Mouse (Mus musculus) lung, postnatal 0 days (tissue): ENCODE data around the gene Plcb1. TPM values are rescaled to one million over a fixed set of nuclear protein-coding genes. Genes with fewer than 3 reads are reported as not detected.

Experiments
- ATAC-seq: fragments of 200-750 bp; cut with Nextera tagmentation; 2 replicates; pipeline ENCODE4 v1.8.0; 2017; ENCODE audit warnings: moderate library complexity
- DNase-seq: peaks from one replicate; pipeline ENCODE4 v3.0.0-alpha.2; 2016; ENCODE audit warnings: low spot score
- H3K27ac ChIP-seq: fragments of 300-500 bp; sonication (generic); 2 replicates; pipeline ENCODE4 v1.5.1; 2014; ENCODE audit warnings: antibody characterized with exemption, mild to moderate bottlenecking, low read length, mixed read lengths
- H3K27me3 ChIP-seq: fragments of 300-500 bp; sonication (generic); replicated peaks from 2 replicates; pipeline ENCODE4 v1.6.1; 2014; ENCODE audit warnings: low read length, mixed read lengths; ENCODE audit not compliant: insufficient read depth
- H3K36me3 ChIP-seq: fragments of 300-500 bp; sonication (generic); 2 replicates; pipeline ENCODE4 v1.6.1; 2014; ENCODE audit warnings: low read length, mixed read lengths; ENCODE audit not compliant: insufficient read depth
- H3K4me1 ChIP-seq: fragments of 300-500 bp; sonication (generic); 2 replicates; pipeline ENCODE4 v1.6.1; 2014; ENCODE audit warnings: antibody characterized with exemption, low read depth, low read length, mixed read lengths; ENCODE audit not compliant: insufficient read depth
- H3K4me2 ChIP-seq: fragments of 300-500 bp; sonication (generic); replicated peaks from 2 replicates; pipeline ENCODE4 v1.6.1; 2014; ENCODE audit warnings: low read depth, mild to moderate bottlenecking, low read length, moderate library complexity, mixed read lengths
- H3K4me3 ChIP-seq: fragments of 300-500 bp; sonication (generic); 2 replicates; pipeline ENCODE4 v1.5.1; 2014; ENCODE audit warnings: low read depth, low read length
- H3K9ac ChIP-seq: fragments of 300-500 bp; sonication (generic); replicated peaks from 2 replicates; pipeline ENCODE4 v1.6.1; 2014; ENCODE audit warnings: low read depth, mild to moderate bottlenecking
- H3K9me3 ChIP-seq: fragments of 300-500 bp; sonication (generic); 2 replicates; pipeline ENCODE4 v1.6.1; 2016; ENCODE audit warnings: low read length, mixed read lengths
- CTCF ChIP-seq: IDR thresholded peaks from 2 replicates; pipeline ENCODE4 v1.5.1; 2016; ENCODE audit warnings: antibody characterized with exemption, mild to moderate bottlenecking
- EP300 ChIP-seq: IDR thresholded peaks from 2 replicates; pipeline ENCODE4 v1.6.1; 2016; ENCODE audit warnings: antibody characterized with exemption, mild to moderate bottlenecking, control low read depth
- WGBS: fragments of 180-500 bp; shearing (Covaris S2); extraction: QIAGEN DNeasy Blood & Tissue Kit; methylation state at CpG from one replicate; pipeline ENCODE4 v1.1.7; 2014; 5-methylcytosine and 5-hydroxymethylcytosine counted together
- polyA plus RNA-seq: library from polyadenylated mRNA; unstranded; fragments of >200 nt; fragmentation: Nextera tagmentation; extraction: Ambion mirVana; gene quantifications from 2 replicates; pipeline ENCODE4 v1.2.1, GENCODE M21; 2015

Plcb1 gene
- polyA plus RNA-seq, 1 experiment from 2014 or later: 8.7 TPM

DNA sequence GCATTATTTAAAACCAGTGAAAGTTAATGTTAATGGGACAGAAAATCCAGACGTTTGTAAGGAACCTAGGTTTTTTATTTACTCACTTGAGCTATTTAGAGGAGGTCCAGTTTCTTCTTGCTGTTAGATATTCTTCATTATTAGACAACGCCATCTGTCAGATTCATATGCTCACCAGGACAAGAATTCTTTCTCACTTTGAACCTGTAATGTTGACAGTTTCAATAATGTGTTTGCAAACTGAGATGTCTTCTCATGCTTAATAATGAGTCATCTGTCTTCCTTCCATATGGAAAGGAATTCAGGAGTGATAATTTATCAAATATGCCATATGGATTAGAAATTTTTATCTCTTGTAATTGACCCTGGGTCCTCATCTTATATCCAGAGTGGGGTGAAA lies 711.4 kb downstream of the Plcb1 start:
- ATAC-seq (no peak), DNase-seq (no peak)
- Histone ChIP-seq H3K27me3 (no peaks in the 10 kb centered on the region), H3K27ac (no peak overlapping the region), H3K9me3 (no peaks in the 10 kb centered on the region), H3K4me2 (no peak overlapping the region), H3K9ac (no peak overlapping the region), H3K36me3 (no peaks in the 10 kb centered on the region), H3K4me3 (no peak overlapping the region), H3K4me1 (no peaks in the 10 kb centered on the region)
- 62% methylated on average over 2 of the region's 2 CpGs for WGBS
- TF ChIP-seq EP300 (no peak), CTCF (no peak)

DNA sequence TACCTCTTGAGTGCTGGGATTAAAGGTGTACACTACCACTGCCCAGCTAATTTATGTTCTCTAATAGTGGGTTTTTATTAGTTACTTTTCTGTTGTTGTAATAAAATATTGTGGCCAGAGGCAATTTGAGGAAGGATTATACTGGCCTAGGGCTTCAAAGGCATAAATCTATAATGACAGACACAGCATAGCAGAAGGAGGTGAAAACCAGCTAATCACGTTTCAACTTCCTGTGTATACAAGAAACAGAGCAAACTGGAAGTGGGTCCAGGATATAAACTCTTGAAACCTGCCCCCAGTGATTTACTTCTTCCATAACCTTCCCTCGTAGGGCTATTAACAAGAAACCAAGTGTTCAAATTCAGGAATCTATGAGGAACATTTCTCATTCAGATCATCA lies 715.0 kb downstream of the Plcb1 start:
- Histone ChIP-seq H3K9ac (no peak overlapping the region), H3K9me3 (no peaks in the 10 kb centered on the region), H3K4me3 (no peak overlapping the region), H3K4me2 (no peak overlapping the region), H3K27ac (no peak overlapping the region), H3K36me3 (no peaks in the 10 kb centered on the region), H3K27me3 (no peaks in the 10 kb centered on the region), H3K4me1 (no peaks in the 10 kb centered on the region)
- no peak for TF ChIP-seq EP300
- TF ChIP-seq CTCF: no peak
- ATAC-seq: no peak
- DNase-seq: no peak
- WGBS: 30% methylated on average over 2 of the region's 2 CpGs

DNA sequence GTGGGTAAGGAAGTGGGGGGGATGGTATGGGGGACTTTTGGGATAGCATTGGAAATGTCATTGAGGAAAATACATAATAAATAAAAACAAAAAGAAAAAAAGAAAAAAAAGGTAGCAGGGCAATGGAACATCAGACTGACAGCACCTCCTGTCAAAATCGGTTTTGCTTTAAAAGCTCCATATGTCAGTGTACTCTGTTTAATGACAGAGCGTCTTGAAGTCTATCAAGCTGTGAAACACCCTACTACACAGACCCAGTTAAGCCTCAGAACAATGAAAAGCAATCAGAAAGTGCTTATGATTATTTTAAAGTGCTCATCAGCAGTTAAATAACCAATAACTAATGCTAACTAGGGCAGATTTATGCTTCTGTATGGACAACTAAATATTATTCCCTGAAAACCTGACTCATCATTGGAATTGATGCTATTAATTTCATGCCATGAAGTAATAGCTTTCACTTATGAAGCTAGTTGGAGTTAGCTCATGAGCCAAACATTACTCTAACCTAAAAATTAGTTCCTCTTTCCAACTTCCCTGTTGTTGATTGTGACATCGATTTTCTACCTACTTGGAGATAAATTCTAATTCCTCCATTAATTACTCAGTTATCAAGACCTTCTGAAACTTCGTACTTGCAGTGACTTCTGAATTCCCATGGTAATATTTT lies 717.6 kb downstream of the Plcb1 start:
- 82% methylated on average over 4 of the region's 4 CpGs for WGBS
- Histone ChIP-seq H3K4me2 (no peak overlapping the region), H3K4me3 (no peak overlapping the region), H3K36me3 (no peaks in the 10 kb centered on the region), H3K27me3 (no peaks in the 10 kb centered on the region), H3K27ac (no peak overlapping the region), H3K9ac (no peak overlapping the region), H3K9me3 (no peaks in the 10 kb centered on the region), H3K4me1 (no peaks in the 10 kb centered on the region)
- ATAC-seq: no peak
- no peak for TF ChIP-seq CTCF
- no peak for TF ChIP-seq EP300
- DNase-seq: no peak

DNA sequence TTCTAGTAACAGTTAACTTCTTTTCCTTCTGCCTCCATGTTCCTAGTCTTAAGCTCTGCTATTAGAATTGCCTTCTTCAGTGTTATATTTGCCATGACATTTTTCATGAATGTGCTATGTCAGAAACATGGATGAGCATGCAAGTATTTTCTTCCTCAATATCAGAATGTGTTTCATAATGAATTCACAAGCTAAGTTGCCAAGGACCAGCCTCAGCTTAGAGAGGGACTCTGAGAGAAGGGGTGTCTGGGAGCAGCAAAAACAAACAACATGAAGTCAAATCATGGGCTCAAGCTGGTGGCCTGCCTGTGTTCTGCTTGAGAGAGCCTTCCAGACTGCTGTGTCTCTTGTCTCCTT lies 718.1 kb downstream of the Plcb1 start:
- no peak overlapping the region for H3K27ac ChIP-seq
- TF ChIP-seq CTCF: no peak
- no peak for TF ChIP-seq EP300
- DNase-seq (no peak), ATAC-seq (no peak)
- no peaks in the 10 kb centered on the region for H3K4me1 ChIP-seq
- no peaks in the 10 kb centered on the region for H3K9me3 ChIP-seq
- no peak overlapping the region for H3K4me3 ChIP-seq
- H3K4me2 ChIP-seq: no peak overlapping the region
- no peaks in the 10 kb centered on the region for H3K36me3 ChIP-seq
- H3K9ac ChIP-seq: no peak overlapping the region
- no peaks in the 10 kb centered on the region for H3K27me3 ChIP-seq

DNA sequence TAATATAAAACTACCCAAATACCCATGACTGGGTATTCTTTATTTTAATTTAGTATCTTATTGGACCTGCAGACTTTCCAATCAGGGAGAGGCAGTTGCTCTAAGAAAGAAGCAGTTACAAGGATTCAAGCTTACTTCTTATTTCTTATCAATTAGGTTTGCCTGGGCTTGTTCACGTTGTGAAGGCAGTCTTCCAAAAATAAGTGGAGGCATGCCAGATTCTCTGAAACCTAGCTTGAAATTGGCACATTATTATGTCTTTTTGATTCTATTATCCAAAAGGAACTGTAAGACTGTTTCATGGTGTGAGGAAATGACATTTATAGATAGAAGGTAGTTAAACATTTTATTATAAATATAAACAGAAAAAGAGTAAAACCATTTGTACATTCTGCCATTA lies 721.2 kb downstream of the Plcb1 start:
- H3K4me3 ChIP-seq: no peak overlapping the region
- DNase-seq (no peak), ATAC-seq (no peak)
- no peaks in the 10 kb centered on the region for H3K4me1 ChIP-seq
- no peak overlapping the region for H3K4me2 ChIP-seq
- 42% methylated on average over 1 of the region's 1 CpGs for WGBS
- TF ChIP-seq CTCF (no peak), EP300 (no peak)
- no peaks in the 10 kb centered on the region for H3K9me3 ChIP-seq
- H3K9ac ChIP-seq: no peak overlapping the region
- no peak overlapping the region for H3K27ac ChIP-seq
- no peaks in the 10 kb centered on the region for H3K36me3 ChIP-seq
- H3K27me3 ChIP-seq: no peaks in the 10 kb centered on the region

DNA sequence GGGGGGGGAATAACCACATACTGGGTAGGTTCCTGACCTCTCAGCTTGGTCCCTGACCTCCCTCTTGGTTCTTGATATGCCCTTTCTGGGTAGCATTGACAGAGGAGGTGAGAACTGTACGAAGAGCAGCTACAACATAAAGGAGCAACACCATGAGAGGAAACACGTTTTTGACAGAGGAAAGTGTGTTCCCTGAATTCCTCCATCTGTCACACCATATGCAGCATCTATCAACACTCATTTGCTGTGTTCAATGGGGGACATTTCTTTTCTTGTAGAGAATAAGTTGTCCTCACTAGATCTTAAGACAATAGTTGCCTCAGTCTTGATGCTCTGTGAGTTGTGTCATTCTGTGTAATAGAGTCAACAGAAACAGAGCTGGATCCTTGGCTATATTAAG lies 733.1 kb downstream of the Plcb1 start:
- no peak for TF ChIP-seq CTCF
- no peak for TF ChIP-seq EP300

More for the DNA sequence above, 733.1 kb downstream of the Plcb1 start:
- Histone ChIP-seq H3K4me3 (no peak overlapping the region), H3K9me3 (no peaks in the 10 kb centered on the region), H3K27ac (no peak overlapping the region), H3K9ac (no peak overlapping the region), H3K27me3 (no peaks in the 10 kb centered on the region), H3K36me3 (no peaks in the 10 kb centered on the region), H3K4me1 (no peaks in the 10 kb centered on the region), H3K4me2 (no peak overlapping the region)
- WGBS: 46% methylated on average over 2 of the region's 2 CpGs
- DNase-seq (no peak), ATAC-seq (no peak)

Other genes with a start within 250 kb of the Plcb1 start
- 0.06 and 0.11 TPM in 2 replicates for gene Hao1, start 231.7 kb upstream of the Plcb1 start, polyA plus RNA-seq
- gene Tmx4, start 141.9 kb upstream of the Plcb1 start, polyA plus RNA-seq: 9.4 and 12.2 TPM in 2 replicates